Mouse (Mus musculus): ENCODE data around the gene Stub1. TPM values are rescaled to one million over a fixed set of nuclear protein-coding genes. Genes with fewer than 3 reads are reported as not detected.
A peak's percentile ranks its signal among the peaks of the same experiment; 100 is the strongest.
"Not testable (repeated sequence)": the region's sequence is repeated elsewhere in the genome, so short reads cannot be mapped to it uniquely, and the experiment has no call there.

Stub1 gene
- 74.8 and 79.7 TPM in 2 replicates for total RNA-seq (2017)

DNA sequence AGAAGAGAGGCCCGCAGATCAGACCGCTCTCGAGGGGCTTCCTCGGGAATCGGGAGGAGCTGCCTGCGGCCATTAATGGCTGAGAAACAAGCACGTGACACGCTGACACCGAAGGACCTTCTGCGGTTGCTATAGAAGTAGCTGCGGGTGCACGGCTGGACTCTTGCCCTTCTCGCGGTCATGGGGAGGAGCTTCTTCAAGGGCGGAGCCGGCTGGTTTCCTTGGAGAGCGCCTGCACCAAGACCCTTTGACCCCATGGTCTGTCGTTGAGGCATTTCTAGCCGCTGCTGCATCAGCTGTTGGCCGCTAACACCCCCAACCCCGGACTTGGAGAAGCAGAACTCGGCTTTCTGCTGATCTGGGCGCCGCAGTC, at the start of gene Stub1:
Gene Stub1, minus strand, starts transcription at position 114 of the 373 bp plus-strand sequence.
- ATAC-seq (ENCODE audit: extremely low read depth, insufficient number of reproducible peaks, low FRiP score, poor library complexity, severe bottlenecking): peak; percentile 0; the same call in 1 of the 2 replicates

DNA sequence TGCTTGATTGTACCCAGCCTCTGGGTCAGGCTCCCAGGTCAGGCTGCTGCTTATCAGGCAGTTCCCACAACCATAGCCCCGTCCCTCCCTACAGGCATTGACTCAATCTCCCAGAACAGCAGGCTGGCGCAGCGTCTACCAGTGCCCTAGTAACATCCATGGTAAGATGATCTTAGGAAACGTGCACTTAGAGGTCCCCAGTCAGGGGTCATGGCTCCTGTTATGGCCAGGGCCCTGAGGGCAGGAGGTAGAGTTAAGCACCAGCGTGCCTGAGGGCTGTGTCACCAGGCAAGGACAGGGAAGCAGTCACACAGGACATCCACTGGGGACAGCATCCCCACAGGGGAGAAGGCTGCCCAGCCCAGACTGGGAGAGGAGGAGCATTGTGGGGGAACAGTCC, 49.1 kb upstream of the Stub1 start:
- no peak for ATAC-seq (ENCODE audit: extremely low read depth, insufficient number of reproducible peaks, low FRiP score, poor library complexity, severe bottlenecking)

GRCm38 (mm10) chr17:25881691-25882090, 48.5 kb upstream of the Stub1 start:
- ATAC-seq (ENCODE audit: extremely low read depth, insufficient number of reproducible peaks, low FRiP score, poor library complexity, severe bottlenecking): no peak

DNA sequence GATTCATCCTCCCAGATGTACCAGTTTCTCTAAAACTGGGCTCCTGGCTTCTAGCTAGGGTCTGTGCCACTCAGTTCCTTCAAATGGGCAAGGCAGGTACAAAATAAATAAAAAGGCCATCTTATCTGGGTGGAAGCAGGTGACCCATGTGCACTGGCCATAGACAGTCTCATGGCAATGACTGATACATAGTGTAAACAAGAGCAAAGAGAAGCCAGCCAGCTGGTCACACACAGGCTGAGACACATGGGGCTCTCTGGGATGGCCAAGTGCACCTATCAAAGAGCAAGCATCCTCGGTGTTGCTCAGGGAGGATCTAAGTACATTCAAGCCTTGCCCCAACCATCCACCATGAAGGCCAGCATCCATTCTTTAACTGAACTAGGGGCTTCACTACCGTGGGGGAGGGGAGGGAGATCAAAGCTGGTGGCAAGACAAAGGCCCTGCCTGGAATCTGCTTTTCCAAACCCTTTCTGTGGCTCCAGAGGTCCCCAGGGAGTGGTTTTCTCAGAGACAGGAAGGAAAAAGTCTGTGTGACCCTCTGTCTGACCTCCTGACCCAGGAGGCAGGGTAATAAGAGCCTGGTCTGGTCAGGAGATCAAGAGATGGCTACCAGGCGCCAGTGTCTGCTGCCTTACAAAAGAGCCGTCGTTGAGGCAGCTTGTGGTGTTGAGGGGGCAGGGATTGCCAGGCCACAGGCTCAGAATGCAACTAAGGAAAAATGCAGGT, 47.9 kb upstream of the Stub1 start:
- ATAC-seq (ENCODE audit: extremely low read depth, insufficient number of reproducible peaks, low FRiP score, poor library complexity, severe bottlenecking): no peak

DNA sequence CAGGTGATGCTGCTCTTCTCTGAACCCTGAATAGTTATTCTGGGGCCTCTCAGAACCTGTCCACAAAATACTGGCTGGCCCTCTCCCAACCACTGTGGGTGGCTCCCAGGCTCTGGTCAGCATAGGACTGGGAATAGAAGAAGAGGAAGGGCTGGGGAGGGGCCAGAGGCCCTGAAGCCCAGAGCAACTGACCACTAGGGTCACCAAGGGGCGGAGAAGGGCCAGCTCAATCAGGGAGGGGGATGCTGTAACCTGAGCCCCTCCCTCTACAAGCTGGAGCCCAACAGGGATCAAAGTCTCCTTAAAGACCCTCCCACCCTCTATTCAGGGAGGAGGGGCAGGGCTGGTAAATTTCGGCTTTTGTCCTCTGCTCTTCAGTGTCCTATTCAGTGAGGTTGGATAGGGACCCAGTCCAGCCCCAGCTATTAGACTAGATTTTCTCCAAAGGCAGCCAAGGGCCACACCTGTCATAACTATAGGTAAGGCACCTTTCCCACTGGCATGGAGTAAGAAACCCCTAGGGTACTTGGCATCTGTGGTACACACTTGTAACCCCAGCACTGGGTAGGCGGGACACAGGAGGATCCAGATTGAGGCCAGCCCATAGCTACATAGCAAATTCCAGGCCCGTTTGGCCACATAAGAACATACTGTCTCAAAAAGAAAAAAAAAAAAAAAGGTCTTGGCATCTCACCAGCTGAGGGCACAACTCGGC, 47.1 kb upstream of the Stub1 start, which contains the start of gene Wfikkn1:
Gene Wfikkn1, minus strand, starts transcription at position 663 of the 715 bp plus-strand sequence.
- ATAC-seq (ENCODE audit: extremely low read depth, insufficient number of reproducible peaks, low FRiP score, poor library complexity, severe bottlenecking): no peak

DNA sequence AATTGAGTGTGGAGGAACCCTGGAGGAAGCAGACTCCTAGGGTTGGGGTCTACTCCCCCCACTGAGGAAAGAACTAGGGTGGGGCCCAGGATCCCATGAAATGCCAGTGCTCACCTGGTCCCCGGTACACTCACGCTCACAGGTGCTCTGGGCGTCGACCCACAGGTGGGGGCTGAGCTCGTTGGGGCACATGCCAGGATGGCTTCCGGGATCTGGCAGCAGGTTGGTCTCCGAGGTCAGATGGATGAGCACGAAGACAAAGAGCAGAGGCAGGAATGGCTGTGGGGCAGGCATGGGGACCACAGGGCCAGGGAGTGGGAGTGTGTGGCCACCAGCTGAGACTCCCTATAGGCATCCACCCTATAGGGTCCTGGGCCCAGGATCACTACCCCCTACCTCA, 46.5 kb upstream of the Stub1 start:
- ATAC-seq (ENCODE audit: extremely low read depth, insufficient number of reproducible peaks, low FRiP score, poor library complexity, severe bottlenecking): no peak

DNA sequence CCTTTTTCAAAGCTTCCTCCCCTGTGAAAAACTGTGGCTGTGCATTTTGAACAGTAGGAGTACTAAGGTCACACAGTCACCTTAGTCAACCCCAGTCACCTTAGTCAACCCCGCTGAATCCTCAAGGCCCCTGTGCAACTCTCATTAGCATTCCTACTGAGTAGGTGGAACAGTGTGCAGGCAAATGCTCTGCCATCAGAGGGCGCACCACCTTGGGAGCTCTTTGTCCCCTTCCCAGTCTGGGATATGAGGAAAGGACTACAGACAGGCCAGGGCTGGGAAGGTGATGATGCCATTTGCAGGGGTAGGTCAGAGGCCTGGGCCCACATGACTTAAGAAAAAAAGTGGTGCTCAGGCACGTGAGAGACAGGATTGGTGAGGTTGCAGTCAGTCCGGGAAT, 46.1 kb upstream of the Stub1 start:
- ATAC-seq (ENCODE audit: extremely low read depth, insufficient number of reproducible peaks, low FRiP score, poor library complexity, severe bottlenecking): no peak

DNA sequence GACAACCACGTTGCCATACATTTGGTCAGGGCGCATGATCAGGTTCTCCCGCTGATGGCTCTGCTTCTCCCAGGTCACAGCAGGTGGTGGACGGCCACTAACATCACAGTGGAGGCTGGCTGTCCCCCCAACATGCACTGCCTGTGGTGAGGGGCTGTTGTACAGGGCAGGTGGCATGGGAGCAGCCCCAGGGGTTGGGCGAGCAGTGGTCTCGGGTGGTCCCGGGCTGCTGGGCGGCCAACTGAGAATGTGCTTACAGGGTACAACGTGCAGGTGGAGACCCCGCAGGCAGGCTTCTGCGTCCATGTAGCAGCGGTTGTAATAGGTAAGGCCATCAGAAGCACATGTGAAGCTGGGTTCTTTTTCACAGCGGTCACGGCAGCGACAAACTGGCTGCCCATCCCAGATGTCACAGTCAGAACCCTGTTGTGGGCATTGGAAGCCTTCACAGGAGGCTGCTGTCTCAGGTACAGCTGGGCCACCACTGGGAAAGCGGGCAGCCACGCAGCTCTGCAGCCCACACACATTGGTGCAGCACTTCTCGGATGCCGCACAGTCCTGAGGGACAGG, 45.5 kb upstream of the Stub1 start:
- no peak for ATAC-seq (ENCODE audit: extremely low read depth, insufficient number of reproducible peaks, low FRiP score, poor library complexity, severe bottlenecking)

DNA sequence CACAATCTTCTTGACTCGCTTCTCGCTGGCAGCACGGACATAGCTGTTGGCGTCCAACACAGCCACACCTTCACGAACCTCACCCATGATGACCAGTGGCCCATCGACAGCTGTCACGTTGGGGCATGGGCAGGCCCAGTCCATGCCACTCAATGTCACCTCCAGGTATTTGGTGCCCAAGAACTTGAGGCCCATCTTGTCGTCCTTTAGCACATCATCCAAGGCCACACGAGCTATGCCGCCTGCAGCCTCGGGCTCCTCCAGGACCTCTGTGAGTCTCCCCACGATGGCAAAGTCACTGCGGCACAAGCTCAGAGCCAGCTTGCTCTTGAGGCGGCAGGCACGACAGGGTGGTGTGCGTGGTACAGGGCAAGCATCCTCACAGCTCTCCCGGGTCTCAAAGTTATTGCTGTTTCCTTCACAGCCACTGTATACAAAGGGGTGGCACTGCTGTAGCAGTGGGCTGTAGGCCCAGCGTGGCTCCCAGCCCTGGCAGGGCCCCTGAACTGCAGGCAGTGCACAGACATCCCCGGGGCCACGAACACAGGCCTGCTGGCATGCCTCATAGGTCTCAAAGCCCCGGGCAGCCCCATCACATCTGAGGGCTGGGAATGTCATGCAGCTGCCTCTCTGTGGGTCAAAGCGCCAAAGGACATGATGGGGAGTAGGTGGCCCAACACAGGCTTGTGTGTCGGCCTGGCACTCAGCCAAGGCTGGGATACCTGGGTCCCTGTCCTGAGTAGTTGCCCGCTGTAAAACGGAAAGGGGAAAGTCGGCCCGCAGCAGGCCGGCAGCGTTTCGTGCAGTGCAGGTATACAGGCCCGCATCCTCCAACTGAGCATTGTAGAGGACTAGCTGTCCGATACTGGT, 44.8 kb upstream of the Stub1 start:
- no peak for ATAC-seq (ENCODE audit: extremely low read depth, insufficient number of reproducible peaks, low FRiP score, poor library complexity, severe bottlenecking)

- ATAC-seq (ENCODE audit: extremely low read depth, insufficient number of reproducible peaks, low FRiP score, poor library complexity, severe bottlenecking): no peak
Observed at GRCm38 (mm10) chr17:25877025-25877424, 43.8 kb upstream of the Stub1 start.

- no peak for ATAC-seq (ENCODE audit: extremely low read depth, insufficient number of reproducible peaks, low FRiP score, poor library complexity, severe bottlenecking)
Observed at GRCm38 (mm10) chr17:25876347-25876915, 43.2 kb upstream of the Stub1 start.

DNA sequence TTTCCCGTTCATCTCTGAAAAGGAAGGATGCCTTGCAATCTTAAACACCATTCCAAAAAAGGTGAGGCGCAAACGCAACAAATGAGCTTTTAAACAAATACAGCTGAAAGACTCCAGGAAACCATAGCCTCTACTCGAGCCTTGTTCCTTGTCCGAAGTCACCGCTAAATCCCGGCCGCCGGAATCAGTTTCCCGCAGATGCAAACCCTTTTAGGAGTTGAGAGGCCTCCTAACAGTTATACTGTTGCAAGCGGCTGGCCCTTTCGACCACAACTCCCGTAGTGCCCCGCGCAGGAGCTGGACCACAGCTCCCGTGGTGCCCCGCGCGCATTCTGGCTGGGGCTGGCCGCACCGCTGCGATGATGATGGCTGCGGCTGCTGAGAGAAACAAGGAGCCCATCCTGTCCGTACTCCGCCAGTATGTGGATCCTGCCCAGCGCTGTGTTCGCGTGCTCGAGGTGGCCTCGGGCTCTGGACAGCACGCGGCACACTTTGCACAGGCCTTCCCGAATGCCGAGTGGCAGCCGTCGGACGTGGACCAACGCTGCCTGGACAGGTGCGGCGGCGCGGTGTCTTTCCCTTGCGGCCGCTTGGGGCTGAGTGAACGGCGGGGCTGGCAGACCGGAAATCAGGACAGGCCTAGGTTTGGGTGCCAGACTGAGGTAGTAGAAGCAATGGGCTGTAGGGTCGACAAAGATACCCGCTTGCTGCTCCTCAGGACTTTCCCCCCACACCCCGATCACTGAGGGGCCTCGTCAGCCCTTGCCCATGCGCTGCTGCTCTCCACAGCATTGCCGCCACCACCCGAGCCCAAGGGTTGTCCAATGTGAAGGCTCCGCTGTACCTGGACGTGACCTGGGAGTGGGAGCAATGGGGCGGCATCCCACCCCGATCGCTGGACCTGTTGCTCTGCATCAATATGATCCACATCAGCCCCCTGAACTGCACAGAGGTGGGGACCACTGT, 42.2 kb upstream of the Stub1 start:
- peak; percentile 54 for ATAC-seq (ENCODE audit: extremely low read depth, insufficient number of reproducible peaks, low FRiP score, poor library complexity, severe bottlenecking)

DNA sequence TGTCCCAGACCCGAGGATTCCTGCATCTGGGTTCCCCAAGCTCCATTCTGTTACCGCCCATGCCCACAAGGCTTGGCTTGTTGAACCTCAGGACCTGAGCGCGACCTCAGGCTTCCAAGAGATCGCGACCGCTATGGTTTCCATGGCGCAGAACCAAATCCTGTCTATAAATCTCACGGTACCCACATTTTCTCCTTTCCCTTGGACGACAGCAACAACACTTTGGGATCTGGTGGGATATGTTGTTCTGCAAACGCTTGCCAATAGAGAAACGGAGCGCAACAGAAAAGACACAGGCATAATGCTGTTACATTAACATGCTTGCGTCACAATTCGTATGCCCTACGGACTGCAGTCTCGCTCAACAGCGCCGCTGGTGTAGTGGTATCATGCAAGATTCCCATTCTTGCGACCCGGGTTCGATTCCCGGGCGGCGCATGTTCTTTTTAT, 41.5 kb upstream of the Stub1 start, which contains the start of gene Mettl26:
Gene Mettl26, plus strand, starts transcription at position 354 of the 450 bp plus-strand sequence.
- ATAC-seq (ENCODE audit: extremely low read depth, insufficient number of reproducible peaks, low FRiP score, poor library complexity, severe bottlenecking): peak; percentile 63

DNA sequence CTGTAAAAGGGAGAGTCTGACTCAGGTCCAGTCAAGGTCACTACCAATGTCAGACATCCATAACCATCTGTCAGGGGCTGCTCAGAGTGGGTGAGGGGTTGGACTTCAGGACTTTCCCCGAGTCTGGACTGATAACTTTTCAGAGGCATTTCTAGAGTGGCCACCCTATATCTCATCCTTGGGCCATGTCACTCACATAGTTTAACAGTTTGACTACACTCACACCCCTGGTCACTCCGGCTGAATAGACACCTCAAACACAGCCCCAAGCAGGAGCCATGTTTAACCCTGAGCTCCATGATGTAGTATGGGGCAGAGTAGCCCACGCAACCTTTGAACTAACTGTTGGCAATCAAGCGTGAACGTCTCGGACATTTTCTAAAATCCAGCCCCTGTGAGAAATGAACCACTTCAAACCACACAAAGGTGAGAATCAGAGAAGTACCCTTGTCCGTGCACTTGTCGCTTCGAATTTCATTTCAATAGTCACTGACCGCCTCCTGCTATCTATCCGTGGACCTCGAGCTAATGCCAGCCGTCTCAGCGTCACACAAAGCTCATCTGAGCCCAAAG, 41.0 kb upstream of the Stub1 start:
- no peak for ATAC-seq (ENCODE audit: extremely low read depth, insufficient number of reproducible peaks, low FRiP score, poor library complexity, severe bottlenecking)

GRCm38 (mm10) chr17:25873405-25874147, 40.4 kb upstream of the Stub1 start:
- no peak for ATAC-seq (ENCODE audit: extremely low read depth, insufficient number of reproducible peaks, low FRiP score, poor library complexity, severe bottlenecking)

DNA sequence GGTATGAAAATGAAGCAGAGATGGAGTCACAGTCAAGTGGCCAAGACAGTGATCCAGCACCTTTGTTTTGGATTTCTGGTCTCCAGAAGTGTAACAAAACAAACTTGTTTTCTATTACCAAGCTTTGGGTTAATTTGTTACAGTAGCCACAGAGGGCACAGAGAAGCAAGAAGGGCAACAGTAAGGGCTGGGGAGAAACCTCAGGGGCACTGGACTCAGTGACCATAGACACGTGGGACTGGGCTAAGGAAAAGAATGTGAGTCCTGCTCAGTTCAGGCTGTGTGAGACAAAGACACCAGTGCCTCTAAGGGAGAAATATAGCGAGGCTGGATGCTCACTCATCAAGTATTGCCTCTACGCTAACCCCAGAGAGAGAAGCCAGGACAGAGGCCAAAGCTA, 39.5 kb upstream of the Stub1 start:
- ATAC-seq (ENCODE audit: extremely low read depth, insufficient number of reproducible peaks, low FRiP score, poor library complexity, severe bottlenecking): no peak

GRCm38 (mm10) chr17:25871566-25871965, 38.4 kb upstream of the Stub1 start:
- not testable (repeated sequence) for ATAC-seq (ENCODE audit: extremely low read depth, insufficient number of reproducible peaks, low FRiP score, poor library complexity, severe bottlenecking)
